Mouse (Mus musculus): ENCODE results near the gene Fam222a. TPM values are rescaled to one million over a fixed set of nuclear protein-coding genes. Genes with fewer than 3 reads are reported as not detected.

Gene Fam222a
- polyA plus RNA-seq (2012), result 4.5 and 5.9 TPM in 2 replicates

GRCm38 (mm10) chr5:114567565-114568197 lies at the start of gene Fam222a:
Gene Fam222a (plus strand): TSS chr5:114568016.

DNA sequence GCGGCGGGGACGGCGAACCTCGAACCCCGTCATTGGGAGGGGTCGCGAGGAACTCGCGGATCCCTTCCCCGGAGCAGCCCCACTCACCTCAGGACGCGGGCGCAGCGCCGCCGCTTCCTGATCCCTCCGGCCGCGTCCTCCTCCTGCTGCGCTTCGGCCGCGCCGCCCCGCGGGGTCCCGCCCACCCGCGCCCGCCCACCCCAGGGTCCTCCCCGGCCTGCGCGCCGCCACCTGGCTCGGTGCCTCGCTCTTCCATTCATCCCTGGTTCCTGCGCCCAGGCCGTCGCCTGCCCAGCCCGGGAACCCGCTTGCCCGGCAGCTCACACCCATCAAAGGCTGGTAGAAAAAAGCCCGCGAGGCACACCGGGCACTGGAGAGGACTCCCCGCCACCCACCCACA lies 90.4 kb downstream of the Fam222a start, which contains the start of gene Trpv4:
Trpv4 (minus strand) TSS at position 167 of the 400 bp plus-strand sequence.

Other genes starting within 250 kb of the Fam222a start
- gene Kctd10, start 187.5 kb upstream of the Fam222a start, polyA plus RNA-seq (2012), result 77.2 and 80.6 TPM in 2 replicates
- gene Ube3b, start 187.4 kb upstream of the Fam222a start, polyA plus RNA-seq (2012), result 62.7 and 63.3 TPM in 2 replicates
- gene Mmab, start 124.0 kb upstream of the Fam222a start, polyA plus RNA-seq (2012), result 18.8 and 20.1 TPM in 2 replicates
- 20.1 and 21.7 TPM in 2 replicates for gene Mvk, start 123.7 kb upstream of the Fam222a start, polyA plus RNA-seq (2012)
- gene Trpv4, start 90.4 kb downstream of the Fam222a start, polyA plus RNA-seq (2012), result 1.7 and 2.2 TPM in 2 replicates
- gene Gltp, start 123.0 kb downstream of the Fam222a start, polyA plus RNA-seq (2012), result 98.9 and 101 TPM in 2 replicates
- gene Tchp, start 139.7 kb downstream of the Fam222a start, polyA plus RNA-seq (2012), result 21.8 and 46.2 TPM in 2 replicates
- 507 and 570 TPM in 2 replicates for gene Ankrd13a, start 206.7 kb downstream of the Fam222a start, polyA plus RNA-seq (2012)
- 231 and 237 TPM in 2 replicates for gene Git2, start 207.5 kb downstream of the Fam222a start, polyA plus RNA-seq (2012)